ENCODE assay signal across 16 mouse cellular contexts in the genomic region with DNA sequence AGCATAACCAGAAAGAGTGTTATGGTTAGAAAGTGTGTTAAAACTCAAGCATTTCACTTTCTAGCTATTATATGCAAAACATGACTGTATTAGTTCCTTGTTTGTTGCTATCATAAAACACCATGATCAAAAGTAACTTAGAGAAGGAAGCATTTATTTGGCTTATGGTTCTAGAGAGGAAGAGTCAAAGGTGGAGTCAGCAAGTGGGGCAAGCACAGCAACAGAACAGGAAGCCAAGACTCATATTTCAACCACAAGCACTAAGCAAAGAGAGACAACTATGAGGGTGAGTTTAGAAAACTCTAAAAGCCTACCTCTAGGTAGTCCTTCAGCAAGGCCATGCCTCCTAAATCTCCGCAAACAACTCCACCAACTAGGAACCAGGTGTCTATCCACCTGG.
"Had no signal": no experiment of that assay in that cellular context is flagged by ENCODE, and none has a peak within 500 bp of the region (broad histone marks: within the 10 kb centered on the region; RNA-seq: fewer than 3 reads in every experiment).

No protein-coding gene starts in this region.

- DNase-seq: retina, postnatal 1 day; right cerebral cortex, adult 18-20 months; right cerebral cortex, postnatal 14 days; right cerebral cortex, postnatal 25 days; right cerebral cortex, postnatal 4 days; spleen, adult 18-20 months; thymus, adult 18-20 months; thymus, adult 2 months; thymus, postnatal 14 days; thymus, postnatal 25 days; thymus, postnatal 36 days; thymus, postnatal 4 days had no signal

- H3K27me3 ChIP-seq: neural tube, embryonic 13.5 days; neural tube, embryonic 15.5 days; stomach, embryonic 15.5 days had no signal

- H3K27ac ChIP-seq: neural tube, embryonic 13.5 days; neural tube, embryonic 15.5 days; stomach, embryonic 15.5 days; stomach, postnatal 0 days had no signal

- H3K4me3 ChIP-seq: neural tube, embryonic 13.5 days; neural tube, embryonic 15.5 days; stomach, embryonic 15.5 days had no signal

- H3K9ac ChIP-seq: neural tube, embryonic 13.5 days; neural tube, embryonic 15.5 days; stomach, embryonic 15.5 days had no signal

- H3K36me3 ChIP-seq: neural tube, embryonic 13.5 days; neural tube, embryonic 15.5 days; stomach, embryonic 15.5 days had no signal

- H3K9me3 ChIP-seq: neural tube, embryonic 13.5 days; neural tube, embryonic 15.5 days; stomach, embryonic 15.5 days had no signal
